Mouse (Mus musculus): Measurements from ENCODE around the gene Bbs9. TPM values are rescaled to one million over a fixed set of nuclear protein-coding genes. Genes with fewer than 3 reads are reported as not detected.

Gene Bbs9
- total and polyA plus RNA-seq, 2 experiments from 2014 or later, result 17.8 to 35.4 TPM

DNA sequence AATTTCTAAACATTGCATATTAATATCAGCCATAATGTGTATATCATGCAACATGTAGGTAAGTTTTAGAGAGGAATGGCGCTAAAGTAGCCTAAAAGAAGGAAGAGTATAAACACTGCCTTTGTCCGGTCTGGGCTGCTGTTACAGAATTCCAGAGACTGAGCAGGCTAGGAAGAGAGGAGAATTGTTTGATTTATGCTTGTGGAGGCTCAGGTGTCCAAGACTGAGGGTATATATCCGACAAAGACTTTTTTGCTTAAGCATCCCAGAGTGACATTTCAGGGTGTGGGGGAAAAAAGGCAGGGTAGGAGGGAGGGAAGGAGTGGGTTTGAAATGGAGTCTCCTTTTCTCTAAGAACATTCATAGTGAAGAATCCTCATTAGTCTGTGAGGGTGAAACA, 152.4 kb downstream of the Bbs9 start:
- no peaks in the 10 kb centered on the region for H3K4me1 ChIP-seq (ENCODE audit: insufficient read depth)
- H3K4me3 ChIP-seq (ENCODE audit: low read depth, low read length), result no peak overlapping the region
- no peak overlapping the region for H3K4me2 ChIP-seq (ENCODE audit: low read depth)
- 92% methylated on average over 3 of the region's 3 CpGs for WGBS
- H3K36me3 ChIP-seq (ENCODE audit: insufficient read depth), result no peaks in the 10 kb centered on the region
- no peak overlapping the region for H3K27ac ChIP-seq (ENCODE audit: low read depth, low read length)
- DNase-seq, result no peak
- TF ChIP-seq CTCF (IDR thresholded peaks at IDR 0.05; ENCODE audit: low read depth), result no peak
- ATAC-seq, result no peak
- H3K9ac ChIP-seq, result no peak overlapping the region
- no peaks in the 10 kb centered on the region for H3K9me3 ChIP-seq (ENCODE audit: low read length)
- no peaks in the 10 kb centered on the region for H3K27me3 ChIP-seq (ENCODE audit: insufficient read depth, low read length)

DNA sequence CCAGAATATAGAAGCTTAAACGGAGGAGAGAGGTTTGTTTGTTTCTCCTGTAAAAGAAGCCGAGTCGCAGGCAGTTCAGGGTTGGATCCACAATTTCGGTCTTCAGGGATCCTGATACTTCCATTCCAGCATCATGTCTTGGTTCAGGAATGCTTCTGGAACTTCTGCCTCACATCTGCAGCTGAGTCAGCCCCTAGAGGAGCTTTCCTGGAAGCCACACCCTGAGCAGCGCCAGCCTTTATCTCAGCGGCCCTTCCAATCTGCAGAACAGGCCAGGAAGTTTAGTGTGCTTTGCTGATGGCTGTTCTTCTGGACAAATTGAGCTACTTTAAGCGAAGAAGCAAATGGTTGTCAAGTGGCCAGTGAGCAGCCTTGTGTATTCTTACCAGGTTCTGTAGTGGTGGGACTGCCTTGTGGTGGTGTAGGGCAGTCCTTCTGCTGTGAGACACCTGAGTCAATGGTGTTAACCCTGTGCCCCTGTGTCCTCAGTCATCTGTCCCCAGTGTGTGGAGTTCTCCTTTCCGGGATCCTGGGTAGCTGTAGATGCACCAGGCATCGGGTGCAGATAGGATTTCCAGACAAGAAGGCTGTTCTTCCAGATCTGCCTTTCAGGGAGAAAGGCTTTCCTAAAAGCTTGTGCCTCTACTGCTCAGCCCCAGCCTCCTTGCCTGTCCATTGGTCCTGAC, 157.4 kb downstream of the Bbs9 start:
- no peak overlapping the region for H3K27ac ChIP-seq (ENCODE audit: low read depth, low read length)
- no peaks in the 10 kb centered on the region for H3K36me3 ChIP-seq (ENCODE audit: insufficient read depth)
- no peak overlapping the region for H3K4me3 ChIP-seq (ENCODE audit: low read depth, low read length)
- ATAC-seq (no peak), DNase-seq (no peak)
- H3K9me3 ChIP-seq (ENCODE audit: low read length), result no peaks in the 10 kb centered on the region
- no peak for TF ChIP-seq CTCF (IDR thresholded peaks at IDR 0.05; ENCODE audit: low read depth)
- H3K9ac ChIP-seq, result no peak overlapping the region
- 91% methylated on average over 9 of the region's 9 CpGs for WGBS
- no peaks in the 10 kb centered on the region for H3K4me1 ChIP-seq (ENCODE audit: insufficient read depth)
- no peak overlapping the region for H3K4me2 ChIP-seq (ENCODE audit: low read depth)
- H3K27me3 ChIP-seq (ENCODE audit: insufficient read depth, low read length), result no peaks in the 10 kb centered on the region

DNA sequence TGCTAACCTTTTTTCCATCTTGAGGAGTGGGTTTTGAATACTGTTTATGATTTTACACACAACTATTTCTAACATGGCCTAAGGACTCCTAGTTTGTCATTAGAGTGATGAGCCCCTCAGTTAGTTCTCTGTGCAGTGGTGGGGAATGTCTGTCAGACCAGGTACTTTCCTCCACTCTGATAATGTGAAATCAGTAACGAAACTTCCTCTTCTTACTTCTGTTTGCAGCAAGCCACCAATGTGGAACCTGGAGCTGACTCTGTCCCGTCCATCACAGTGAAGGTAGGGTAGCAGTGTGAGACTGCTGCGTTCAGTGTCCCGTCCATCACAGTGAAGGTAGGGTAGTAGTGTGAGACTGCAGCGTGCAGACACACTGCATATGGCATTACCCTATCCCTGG, 163.0 kb downstream of the Bbs9 start:
- WGBS, result 96% methylated on average over 5 of the region's 5 CpGs
- Histone ChIP-seq H3K9me3 (ENCODE audit: low read length) (no peaks in the 10 kb centered on the region), H3K9ac (no peak overlapping the region), H3K36me3 (ENCODE audit: insufficient read depth) (no peaks in the 10 kb centered on the region), H3K27me3 (ENCODE audit: insufficient read depth, low read length) (no peaks in the 10 kb centered on the region), H3K4me1 (ENCODE audit: insufficient read depth) (no peaks in the 10 kb centered on the region), H3K4me2 (ENCODE audit: low read depth) (no peak overlapping the region), H3K27ac (ENCODE audit: low read depth, low read length) (no peak overlapping the region), H3K4me3 (ENCODE audit: low read depth, low read length) (no peak overlapping the region)
- DNase-seq (no peak), ATAC-seq (no peak)
- TF ChIP-seq CTCF (IDR thresholded peaks at IDR 0.05; ENCODE audit: low read depth), result no peak

DNA sequence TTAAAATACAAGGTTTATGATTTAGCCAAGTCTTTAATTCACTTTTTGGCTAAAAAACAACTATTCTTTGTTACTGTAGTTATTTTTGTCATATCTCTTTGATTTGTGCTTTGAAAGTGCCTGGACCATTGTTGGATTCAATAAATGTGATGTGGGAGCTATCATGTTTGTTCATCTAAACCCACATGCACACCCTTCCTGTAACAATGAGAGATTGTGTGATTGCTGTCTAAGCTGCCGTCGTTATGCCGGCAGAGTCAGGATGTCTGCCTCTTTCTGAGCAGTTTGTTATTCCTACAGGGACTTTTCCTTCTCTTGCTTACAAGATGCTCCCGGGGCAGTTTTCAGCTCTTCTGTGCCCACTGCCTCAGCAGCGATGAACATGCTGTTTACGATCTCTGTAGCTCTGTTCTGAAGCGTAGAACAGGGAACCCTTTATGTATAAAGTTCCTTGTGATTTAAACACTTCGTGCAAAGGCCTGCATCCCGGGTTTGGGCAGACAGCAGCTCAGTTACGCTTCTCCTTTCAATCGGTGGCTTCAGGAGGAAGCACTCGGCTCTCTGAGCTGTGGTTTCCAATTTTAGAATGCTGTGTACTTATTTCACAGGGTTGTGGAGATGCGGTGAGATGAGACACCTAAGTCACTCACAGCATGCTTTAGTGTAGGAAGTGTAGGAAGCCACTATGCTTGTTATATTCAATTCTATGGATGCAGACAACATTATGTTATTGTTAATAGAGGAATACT, 165.3 kb downstream of the Bbs9 start:
- no peaks in the 10 kb centered on the region for H3K9me3 ChIP-seq (ENCODE audit: low read length)
- no peak overlapping the region for H3K4me3 ChIP-seq (ENCODE audit: low read depth, low read length)
- no peaks in the 10 kb centered on the region for H3K36me3 ChIP-seq (ENCODE audit: insufficient read depth)
- no peak overlapping the region for H3K27ac ChIP-seq (ENCODE audit: low read depth, low read length)
- H3K27me3 ChIP-seq (ENCODE audit: insufficient read depth, low read length), result no peaks in the 10 kb centered on the region
- TF ChIP-seq CTCF (IDR thresholded peaks at IDR 0.05; ENCODE audit: low read depth), result no peak
- H3K4me2 ChIP-seq (ENCODE audit: low read depth), result no peak overlapping the region
- 48% methylated on average over 13 of the region's 13 CpGs for WGBS
- no peak overlapping the region for H3K9ac ChIP-seq
- ATAC-seq (no peak), DNase-seq (no peak)
- no peaks in the 10 kb centered on the region for H3K4me1 ChIP-seq (ENCODE audit: insufficient read depth)

DNA sequence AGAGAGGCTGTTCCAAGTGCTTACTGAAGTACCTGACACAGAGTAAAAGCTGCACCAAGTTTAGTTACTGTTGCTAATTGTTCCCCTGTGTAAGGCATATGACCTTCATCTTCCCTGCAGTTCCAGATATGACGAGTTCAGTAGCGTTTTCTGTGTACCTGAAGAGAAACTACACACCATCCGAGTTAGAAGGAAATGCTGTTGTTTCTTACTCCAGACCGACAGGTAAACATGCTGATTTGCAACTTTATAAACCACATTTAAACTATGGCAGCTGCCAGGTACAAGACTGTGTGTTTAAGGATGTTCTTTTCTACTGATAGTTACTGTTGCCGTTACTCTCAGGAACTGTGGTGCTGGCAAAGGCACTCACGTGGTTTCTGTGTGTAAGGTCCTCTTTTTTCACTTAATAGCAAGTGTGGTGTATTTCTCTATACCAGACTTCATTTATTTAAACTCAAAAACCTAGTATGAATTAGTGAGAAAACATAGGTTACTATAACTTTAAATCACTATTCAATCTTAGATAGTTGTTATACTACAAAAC, 170.4 kb downstream of the Bbs9 start:
- Histone ChIP-seq H3K4me3 (ENCODE audit: low read depth, low read length) (no peak overlapping the region), H3K4me2 (ENCODE audit: low read depth) (no peak overlapping the region), H3K9ac (no peak overlapping the region), H3K27me3 (ENCODE audit: insufficient read depth, low read length) (no peaks in the 10 kb centered on the region), H3K36me3 (ENCODE audit: insufficient read depth) (no peaks in the 10 kb centered on the region), H3K9me3 (ENCODE audit: low read length) (no peaks in the 10 kb centered on the region), H3K4me1 (ENCODE audit: insufficient read depth) (no peaks in the 10 kb centered on the region), H3K27ac (ENCODE audit: low read depth, low read length) (no peak overlapping the region)
- no peak for DNase-seq
- no peak for TF ChIP-seq CTCF (IDR thresholded peaks at IDR 0.05; ENCODE audit: low read depth)
- ATAC-seq, result no peak
- 92% methylated on average over 6 of the region's 6 CpGs for WGBS

DNA sequence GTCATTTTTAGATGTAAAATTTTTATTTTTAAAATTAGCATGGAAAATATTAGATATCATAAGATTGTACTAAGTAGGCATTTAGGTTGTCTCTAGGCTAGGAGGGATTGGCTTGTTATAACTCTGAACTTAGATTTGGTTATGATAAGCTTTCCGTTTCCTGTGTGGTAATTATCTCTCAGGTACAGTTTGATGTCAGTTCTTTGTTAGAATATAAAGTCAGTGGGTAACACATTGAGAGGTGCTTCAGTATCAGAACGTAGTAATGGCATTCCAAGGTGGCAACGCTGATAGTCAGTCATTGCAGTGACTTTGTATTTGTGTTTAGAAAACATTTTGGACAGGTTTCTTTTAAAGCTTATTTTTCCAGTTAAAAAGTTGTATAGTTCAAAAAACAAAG, 170.9 kb downstream of the Bbs9 start:
- H3K9me3 ChIP-seq (ENCODE audit: low read length), result no peaks in the 10 kb centered on the region
- H3K4me3 ChIP-seq (ENCODE audit: low read depth, low read length), result no peak overlapping the region
- DNase-seq, result no peak
- no peaks in the 10 kb centered on the region for H3K36me3 ChIP-seq (ENCODE audit: insufficient read depth)
- no peak for TF ChIP-seq CTCF (IDR thresholded peaks at IDR 0.05; ENCODE audit: low read depth)
- H3K27me3 ChIP-seq (ENCODE audit: insufficient read depth, low read length), result no peaks in the 10 kb centered on the region
- no peaks in the 10 kb centered on the region for H3K4me1 ChIP-seq (ENCODE audit: insufficient read depth)
- no peak overlapping the region for H3K9ac ChIP-seq
- no peak overlapping the region for H3K4me2 ChIP-seq (ENCODE audit: low read depth)
- WGBS, result 87% methylated on average over 3 of the region's 3 CpGs
- no peak overlapping the region for H3K27ac ChIP-seq (ENCODE audit: low read depth, low read length)
- ATAC-seq, result no peak

DNA sequence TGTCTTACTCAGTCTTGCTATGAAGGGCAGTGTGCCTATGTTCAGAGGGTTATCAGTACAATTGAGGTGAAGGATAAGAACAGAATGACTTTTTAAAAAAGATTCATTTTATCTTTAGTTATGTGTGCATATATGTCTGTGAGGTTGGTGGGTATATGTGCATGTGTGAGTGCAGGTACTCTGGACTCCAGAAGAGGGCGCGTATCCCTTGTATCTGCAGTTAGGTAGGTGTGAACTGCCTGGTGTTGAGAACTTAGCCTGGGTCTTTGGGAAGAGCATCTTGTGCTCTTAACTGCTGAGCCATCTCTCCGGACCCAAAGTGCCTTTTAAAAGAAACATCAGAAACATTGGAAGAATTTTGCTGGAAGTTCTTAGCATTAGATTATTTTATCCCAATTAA, 172.6 kb downstream of the Bbs9 start:
- Histone ChIP-seq H3K4me2 (ENCODE audit: low read depth) (no peak overlapping the region), H3K4me1 (ENCODE audit: insufficient read depth) (no peaks in the 10 kb centered on the region), H3K9ac (no peak overlapping the region), H3K4me3 (ENCODE audit: low read depth, low read length) (no peak overlapping the region), H3K9me3 (ENCODE audit: low read length) (no peaks in the 10 kb centered on the region), H3K36me3 (ENCODE audit: insufficient read depth) (no peaks in the 10 kb centered on the region), H3K27ac (ENCODE audit: low read depth, low read length) (no peak overlapping the region), H3K27me3 (ENCODE audit: insufficient read depth, low read length) (no peaks in the 10 kb centered on the region)
- no peak for ATAC-seq
- TF ChIP-seq CTCF (IDR thresholded peaks at IDR 0.05; ENCODE audit: low read depth), result no peak
- no peak for DNase-seq
- WGBS, result 94% methylated on average over 3 of the region's 3 CpGs

Measured in forebrain, postnatal 0 days (tissue).